Mouse (Mus musculus): Measurements from ENCODE around the gene Pgm1.

Gene Pgm1

GRCm38 (mm10) chr4:99929149-99929612 lies at the start of gene Pgm1:
Gene Pgm1 (plus strand): TSS chr4:99929414.
- in situ Hi-C loops (cut with MboI; ENCODE audit: low sequenced_read_pairs) = no loop called here

- in situ Hi-C loops (cut with MboI; ENCODE audit: low sequenced_read_pairs) = no loop called here
These were observed 47.3 kb upstream of the Pgm1 start for GRCm38 (mm10) chr4:99881882-99882281.

- in situ Hi-C loops (cut with MboI; ENCODE audit: low sequenced_read_pairs) = no loop called here
These were observed 46.8 kb upstream of the Pgm1 start for GRCm38 (mm10) chr4:99882405-99882804.

GRCm38 (mm10) chr4:99913894-99914451 lies 15.2 kb upstream of the Pgm1 start:
- in situ Hi-C loops (cut with MboI; ENCODE audit: low sequenced_read_pairs) = no loop called here

GRCm38 (mm10) chr4:99926380-99926779 lies 2.8 kb upstream of the Pgm1 start:
- in situ Hi-C loops (cut with MboI; ENCODE audit: low sequenced_read_pairs) = no loop called here

GRCm38 (mm10) chr4:99928521-99928920 lies 693 bp upstream of the Pgm1 start:
- in situ Hi-C loops (cut with MboI; ENCODE audit: low sequenced_read_pairs) = no loop called here

- in situ Hi-C loops (cut with MboI; ENCODE audit: low sequenced_read_pairs) = no loop called here
These were observed 651 bp downstream of the Pgm1 start, which contains the start of gene Itgb3bp for GRCm38 (mm10) chr4:99929613-99930517. Gene Itgb3bp (minus strand): TSS chr4:99929813.

GRCm38 (mm10) chr4:99930518-99931239 lies 1.5 kb downstream of the Pgm1 start:
- in situ Hi-C loops (cut with MboI; ENCODE audit: low sequenced_read_pairs) = no loop called here

- in situ Hi-C loops (cut with MboI; ENCODE audit: low sequenced_read_pairs) = no loop called here
These were observed 2.0 kb downstream of the Pgm1 start for GRCm38 (mm10) chr4:99931240-99931580.

GRCm38 (mm10) chr4:99931807-99932206 lies 2.6 kb downstream of the Pgm1 start:
- in situ Hi-C loops (cut with MboI; ENCODE audit: low sequenced_read_pairs) = no loop called here

- in situ Hi-C loops (cut with MboI; ENCODE audit: low sequenced_read_pairs) = no loop called here
These were observed 5.6 kb downstream of the Pgm1 start for GRCm38 (mm10) chr4:99934859-99935258.

- in situ Hi-C loops (cut with MboI; ENCODE audit: low sequenced_read_pairs) = no loop called here
These were observed 7.1 kb downstream of the Pgm1 start for GRCm38 (mm10) chr4:99936278-99936677.

- in situ Hi-C loops (cut with MboI; ENCODE audit: low sequenced_read_pairs) = no loop called here
These were observed 10.7 kb downstream of the Pgm1 start for GRCm38 (mm10) chr4:99939711-99940505.

GRCm38 (mm10) chr4:99941655-99942414 lies 12.6 kb downstream of the Pgm1 start:
- in situ Hi-C loops (cut with MboI; ENCODE audit: low sequenced_read_pairs) = no loop called here

GRCm38 (mm10) chr4:99944606-99945005 lies 15.4 kb downstream of the Pgm1 start:
- in situ Hi-C loops (cut with MboI; ENCODE audit: low sequenced_read_pairs) = no loop called here

- in situ Hi-C loops (cut with MboI; ENCODE audit: low sequenced_read_pairs) = no loop called here
These were observed 15.8 kb downstream of the Pgm1 start for GRCm38 (mm10) chr4:99945011-99945410.

- in situ Hi-C loops (cut with MboI; ENCODE audit: low sequenced_read_pairs) = no loop called here
These were observed 17.3 kb downstream of the Pgm1 start for GRCm38 (mm10) chr4:99946516-99946915.

- in situ Hi-C loops (cut with MboI; ENCODE audit: low sequenced_read_pairs) = no loop called here
These were observed 18.0 kb downstream of the Pgm1 start for GRCm38 (mm10) chr4:99947192-99947591.

GRCm38 (mm10) chr4:99947896-99948295 lies 18.7 kb downstream of the Pgm1 start:
- in situ Hi-C loops (cut with MboI; ENCODE audit: low sequenced_read_pairs) = no loop called here

GRCm38 (mm10) chr4:99953904-99954303 lies 24.7 kb downstream of the Pgm1 start:
- in situ Hi-C loops (cut with MboI; ENCODE audit: low sequenced_read_pairs) = no loop called here
